Mouse (Mus musculus): ENCODE data around the gene Trim7.

GRCm38 (mm10) chr11:48850240-48850639 lies 24.3 kb downstream of the Trim7 start:
- TF ChIP-seq CTCF (IDR thresholded peaks at IDR 0.05), result no peak
- no peak for TF ChIP-seq EP300 (IDR thresholded peaks at IDR 0.05; ENCODE audit: insufficient read depth, low read depth, low read length)

Data from heart, adult 2 months (tissue).